12 mouse cellular contexts compared by ENCODE assay signal in genomic region chr9:23171361-23171760, GRCm38 (mm10).
"Had no signal": no experiment of that assay in that cellular context is flagged by ENCODE, and none has a peak within 500 bp of the region (broad histone marks: within the 10 kb centered on the region; RNA-seq: fewer than 3 reads in every experiment).

No protein-coding gene starts in this region.

- DNase-seq: retina, postnatal 1 day; right cerebral cortex, adult 18-20 months; right cerebral cortex, postnatal 14 days; right cerebral cortex, postnatal 25 days; right cerebral cortex, postnatal 4 days; spleen, adult 18-20 months; thymus, adult 18-20 months; thymus, adult 2 months; thymus, postnatal 14 days; thymus, postnatal 25 days; thymus, postnatal 36 days; thymus, postnatal 4 days had no signal
